9 mouse cellular contexts compared by ENCODE assay signal in the genomic region with DNA sequence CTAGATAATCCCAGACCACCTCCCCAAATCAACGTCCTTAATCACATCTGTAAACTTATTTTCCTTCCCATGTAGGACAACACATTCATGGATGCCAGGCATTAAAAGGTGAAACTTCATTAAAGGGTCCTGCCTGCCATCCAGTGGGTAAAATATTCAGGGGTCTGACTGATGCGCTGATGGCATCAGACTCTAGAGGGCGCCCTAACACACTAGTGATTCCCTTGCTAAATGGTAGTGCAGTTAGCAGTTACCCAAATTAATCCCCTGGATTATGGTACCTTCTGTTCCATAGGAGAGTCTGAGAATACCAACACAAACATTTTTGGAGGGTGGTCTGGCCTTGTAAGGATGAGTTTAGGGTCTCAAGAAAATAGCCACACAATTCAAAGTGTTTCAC.
DNase-seq lines count a peak whose midpoint lies in the region; ATAC-seq and TF ChIP-seq lines count a peak whose summit lies in the region.
"Had no signal": no experiment of that assay in that cellular context is flagged by ENCODE, and none has a peak within 500 bp of the region (broad histone marks: within the 10 kb centered on the region; RNA-seq: fewer than 3 reads in every experiment).

No protein-coding gene starts in this region.

- no peak for TF ChIP-seq POLR2A in ES-Bruce4 (IDR thresholded peaks at IDR 0.05; ENCODE audit: insufficient read depth, low read length)

- no peak for TF ChIP-seq EP300 in ES-Bruce4 (IDR thresholded peaks at IDR 0.05; ENCODE audit: insufficient read depth, low read depth, low read length)
- no peak for TF ChIP-seq EP300 in stomach, postnatal 0 days (optimal IDR thresholded peaks at IDR 0.05)

- H3K27ac ChIP-seq in kidney, embryonic 16.5 days (ENCODE audit: low read length), result no peak overlapping the region
- H3K27ac ChIP-seq in ES-Bruce4 (ENCODE audit: insufficient read depth, low read length), result no peak overlapping the region
- no peak overlapping the region for H3K27ac ChIP-seq in embryonic facial prominence, embryonic 11.5 days (replicated peaks; ENCODE audit: low read depth, low read length)
- H3K27ac ChIP-seq in stomach, postnatal 0 days (replicated peaks), result no peak overlapping the region
- H3K27ac ChIP-seq: embryonic facial prominence, embryonic 13.5 days had no signal

- no peak overlapping the region for H3K4me2 ChIP-seq in kidney, embryonic 16.5 days (replicated peaks; ENCODE audit: low read depth, low read length)
- no peak overlapping the region for H3K4me2 ChIP-seq in embryonic facial prominence, embryonic 11.5 days (ENCODE audit: low read depth, low read length)
- no peak overlapping the region for H3K4me2 ChIP-seq in stomach, postnatal 0 days (replicated peaks; ENCODE audit: low read depth)
- H3K4me2 ChIP-seq: embryonic facial prominence, embryonic 13.5 days had no signal

- H3K27me3 ChIP-seq in kidney, embryonic 16.5 days (ENCODE audit: insufficient read depth, low read length), result no peaks in the 10 kb centered on the region
- H3K27me3 ChIP-seq in ES-Bruce4 (ENCODE audit: control insufficient read depth, insufficient read depth, low read length, poor library complexity, severe bottlenecking), result no peaks in the 10 kb centered on the region
- H3K27me3 ChIP-seq in embryonic facial prominence, embryonic 11.5 days (ENCODE audit: control insufficient read depth, insufficient read depth, low read length), result no peaks in the 10 kb centered on the region
- H3K27me3 ChIP-seq in stomach, postnatal 0 days (ENCODE audit: control insufficient read depth, insufficient read depth, low read length), result no peaks in the 10 kb centered on the region
- H3K27me3 ChIP-seq: embryonic facial prominence, embryonic 13.5 days had no signal

- H3K9me3 ChIP-seq in kidney, embryonic 16.5 days (ENCODE audit: low read length), result no peaks in the 10 kb centered on the region
- H3K9me3 ChIP-seq in ES-Bruce4 (replicated peaks; ENCODE audit: control insufficient read depth, insufficient read depth, low read length, poor library complexity, severe bottlenecking), result no peaks in the 10 kb centered on the region
- no peaks in the 10 kb centered on the region for H3K9me3 ChIP-seq in embryonic facial prominence, embryonic 11.5 days (replicated peaks; ENCODE audit: control insufficient read depth, low read length)
- no peaks in the 10 kb centered on the region for H3K9me3 ChIP-seq in stomach, postnatal 0 days (ENCODE audit: control insufficient read depth, low read length)
- H3K9me3 ChIP-seq: embryonic facial prominence, embryonic 13.5 days had no signal

- no peaks in the 10 kb centered on the region for H3K4me1 ChIP-seq in kidney, embryonic 16.5 days (ENCODE audit: insufficient read depth, low read length)
- H3K4me1 ChIP-seq in ES-Bruce4 (ENCODE audit: control insufficient read depth, insufficient read depth, low read length), result no peaks in the 10 kb centered on the region
- H3K4me1 ChIP-seq in embryonic facial prominence, embryonic 11.5 days (ENCODE audit: control insufficient read depth, insufficient read depth, low read length), result no peaks in the 10 kb centered on the region
- H3K4me1 ChIP-seq in stomach, postnatal 0 days (replicated peaks; ENCODE audit: control insufficient read depth, insufficient read depth), result no peaks in the 10 kb centered on the region
- H3K4me1 ChIP-seq: embryonic facial prominence, embryonic 13.5 days had no signal

- 8% methylated on average over 3 of the region's 3 CpGs for WGBS in kidney, embryonic 16.5 days
- WGBS in embryonic facial prominence, embryonic 11.5 days, result 3% methylated on average over 3 of the region's 3 CpGs
- WGBS in stomach, postnatal 0 days, result 7% methylated on average over 3 of the region's 3 CpGs

- no peak for ATAC-seq in kidney, embryonic 16.5 days (ENCODE audit: low FRiP score, low TSS enrichment)
- ATAC-seq in embryonic facial prominence, embryonic 11.5 days (replicated peaks; ENCODE audit: insufficient number of reproducible peaks, low FRiP score, low TSS enrichment, low read depth), result no peak
- no peak for ATAC-seq in stomach, postnatal 0 days (ENCODE audit: low FRiP score, low TSS enrichment)

- no peak overlapping the region for H3K9ac ChIP-seq in kidney, embryonic 16.5 days (replicated peaks; ENCODE audit: low read length)
- H3K9ac ChIP-seq in ES-Bruce4 (ENCODE audit: low read depth, poor library complexity, severe bottlenecking), result no peak overlapping the region
- no peak overlapping the region for H3K9ac ChIP-seq in embryonic facial prominence, embryonic 11.5 days (replicated peaks; ENCODE audit: low read length)
- H3K9ac ChIP-seq in stomach, postnatal 0 days (ENCODE audit: low read length), result no peak overlapping the region
- H3K9ac ChIP-seq: embryonic facial prominence, embryonic 13.5 days had no signal

- H3K36me3 ChIP-seq in kidney, embryonic 16.5 days (ENCODE audit: insufficient read depth, low read length), result no peaks in the 10 kb centered on the region
- H3K36me3 ChIP-seq in ES-Bruce4 (ENCODE audit: control insufficient read depth, insufficient read depth, low read length, poor library complexity, severe bottlenecking), result no peaks in the 10 kb centered on the region
- H3K36me3 ChIP-seq in embryonic facial prominence, embryonic 11.5 days (replicated peaks; ENCODE audit: control insufficient read depth, insufficient read depth, low read depth, low read length), result no peaks in the 10 kb centered on the region
- no peaks in the 10 kb centered on the region for H3K36me3 ChIP-seq in stomach, postnatal 0 days (ENCODE audit: control insufficient read depth, insufficient read depth, low read length)
- H3K36me3 ChIP-seq: embryonic facial prominence, embryonic 13.5 days had no signal

- peak; percentile 47 for TF ChIP-seq CTCF in ES-Bruce4 (IDR thresholded peaks at IDR 0.05; ENCODE audit: low read depth, low read length)
- TF ChIP-seq CTCF in stomach, postnatal 0 days (IDR thresholded peaks at IDR 0.05; ENCODE audit: low read depth), result peak; percentile 66

- H3K4me3 ChIP-seq in kidney, embryonic 16.5 days (ENCODE audit: low read length), result no peak overlapping the region
- no peak overlapping the region for H3K4me3 ChIP-seq in ES-Bruce4 (ENCODE audit: low read depth, low read length)
- H3K4me3 ChIP-seq in embryonic facial prominence, embryonic 11.5 days (ENCODE audit: low read depth, low read length), result no peak overlapping the region
- H3K4me3 ChIP-seq in stomach, postnatal 0 days (ENCODE audit: low read depth, low read length), result no peak overlapping the region
- H3K4me3 ChIP-seq: embryonic facial prominence, embryonic 13.5 days had no signal

- DNase-seq in kidney, adult 18-20 months, result peak; percentile 40
- peak; percentile 18 for DNase-seq in adrenal gland, adult 2 months
- peak; percentile 65 for DNase-seq in embryonic facial prominence, embryonic 11.5 days (ENCODE audit: low spot score)
- peak; percentile 41 for DNase-seq in layer of hippocampus, adult 9-10 months (ENCODE audit: low spot score)
- DNase-seq in stomach, postnatal 0 days (ENCODE audit: low spot score), result peak; percentile 17
- DNase-seq in urinary bladder, postnatal 36 days (ENCODE audit: low spot score in 2 of 2), result no peak

Comparison
In these comparisons a context has a peak if more than half of its experiments do, and no peak if none do; other contexts are left out.
1. DNase-seq: peak in kidney, adult 18-20 months (single experiment), adrenal gland, adult 2 months (single experiment), embryonic facial prominence, embryonic 11.5 days (single experiment), layer of hippocampus, adult 9-10 months (single experiment) and stomach, postnatal 0 days (single experiment); none in urinary bladder, postnatal 36 days (0 of 2).